Mouse (Mus musculus): ENCODE measurements around the gene Mnt.

DNA sequence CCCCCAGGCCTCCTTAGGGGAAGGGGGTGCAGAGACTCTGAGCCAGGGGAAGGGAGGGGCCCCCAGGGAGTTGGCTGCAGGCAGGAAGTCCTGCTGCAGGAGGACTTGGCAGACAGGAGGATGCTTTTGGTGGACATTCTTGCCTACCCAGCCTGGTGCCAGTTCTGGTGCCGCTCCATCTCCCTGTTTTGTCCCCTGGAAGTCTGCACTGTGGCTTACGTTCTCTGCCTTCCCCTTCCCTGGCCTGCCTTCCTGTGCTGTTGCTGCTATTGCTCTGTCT is 12.7 kb downstream of the Mnt start:
- TF ChIP-seq CTCF (IDR thresholded peaks at IDR 0.05; ENCODE audit: low read depth, low read length), result no peak
- TF ChIP-seq EP300 (IDR thresholded peaks at IDR 0.05; ENCODE audit: insufficient read depth, low read depth, low read length), result no peak
